14 mouse cellular contexts compared by ENCODE assay signal in genomic region chr15:101086956-101087355, GRCm38 (mm10). TPM values are rescaled to one million over a fixed set of nuclear protein-coding genes. Genes with fewer than 3 reads are reported as not detected.
A peak's percentile ranks its signal among the peaks of the same experiment; 100 is the strongest.
DNase-seq lines count a peak whose midpoint lies in the region; ATAC-seq and TF ChIP-seq lines count a peak whose summit lies in the region.
"Had no signal": no experiment of that assay in that cellular context is flagged by ENCODE, and none has a peak within 500 bp of the region (broad histone marks: within the 10 kb centered on the region; RNA-seq: fewer than 3 reads in every experiment).

No protein-coding gene starts in this region.

- no peaks in the 10 kb centered on the region for H3K9me3 ChIP-seq in embryonic facial prominence, embryonic 14.5 days (ENCODE audit: control insufficient read depth, low read length)
- H3K9me3 ChIP-seq in limb, embryonic 12.5 days: no peaks in the 10 kb centered on the region
- no peaks in the 10 kb centered on the region for H3K9me3 ChIP-seq in forebrain, embryonic 16.5 days (ENCODE audit: control insufficient read depth, low read length)
- H3K9me3 ChIP-seq: hindbrain, embryonic 15.5 days had no signal

- TF ChIP-seq CTCF in layer of hippocampus, adult 2 months (conservative IDR thresholded peaks at IDR 0.05): no peak

- H3K36me3 ChIP-seq in embryonic facial prominence, embryonic 14.5 days (ENCODE audit: control insufficient read depth, insufficient read depth, low read length): no peaks in the 10 kb centered on the region
- no peaks in the 10 kb centered on the region for H3K36me3 ChIP-seq in limb, embryonic 12.5 days
- H3K36me3 ChIP-seq in forebrain, embryonic 16.5 days (ENCODE audit: control insufficient read depth, insufficient read depth): no peaks in the 10 kb centered on the region
- H3K36me3 ChIP-seq: hindbrain, embryonic 15.5 days had no signal

- H3K27me3 ChIP-seq in embryonic facial prominence, embryonic 14.5 days (replicated peaks; ENCODE audit: control insufficient read depth, insufficient read depth, low read length): no peaks in the 10 kb centered on the region
- H3K27me3 ChIP-seq in limb, embryonic 12.5 days: no peaks in the 10 kb centered on the region
- no peaks in the 10 kb centered on the region for H3K27me3 ChIP-seq in forebrain, embryonic 16.5 days (replicated peaks; ENCODE audit: control insufficient read depth, insufficient read depth, low read length)
- H3K27me3 ChIP-seq: hindbrain, embryonic 15.5 days had no signal

- no peak for ATAC-seq in embryonic facial prominence, embryonic 14.5 days (ENCODE audit: low read depth)
- ATAC-seq in limb, embryonic 12.5 days (ENCODE audit: insufficient number of reproducible peaks, insufficient read depth, low FRiP score, low TSS enrichment, low read depth): no peak
- ATAC-seq in forebrain, embryonic 16.5 days: no peak
- ATAC-seq: forebrain, embryonic 14.5 days had no signal

- peak; percentile 63 to 78 for DNase-seq in cerebellum, postnatal 10 days
- DNase-seq in cerebellum, postnatal 36 days: no peak
- DNase-seq in Muller cell, postnatal 12 days (ENCODE audit: inconsistent ontology term): peak; percentile 93
- DNase-seq in embryonic facial prominence, embryonic 14.5 days (ENCODE audit: low spot score): peak; percentile 71
- no peak for DNase-seq in layer of hippocampus, adult 2 months (ENCODE audit: low spot score in 2 of 2)
- no peak for DNase-seq in left cerebral cortex, adult 11 months (ENCODE audit: low spot score)
- DNase-seq: cerebellum, adult 11-12 months had no signal

- no peak overlapping the region for H3K9ac ChIP-seq in embryonic facial prominence, embryonic 14.5 days (ENCODE audit: low read depth, low read length)
- H3K9ac ChIP-seq in limb, embryonic 12.5 days (replicated peaks): no peak overlapping the region
- H3K9ac ChIP-seq in forebrain, embryonic 16.5 days (replicated peaks; ENCODE audit: low read depth, low read length): no peak overlapping the region
- H3K9ac ChIP-seq: hindbrain, embryonic 15.5 days had no signal

- peaks cover 2% of the 10 kb centered on the region; the same call in 1 of the 2 replicates for H3K4me1 ChIP-seq in embryonic facial prominence, embryonic 14.5 days (ENCODE audit: control insufficient read depth, insufficient read depth, low read length)
- H3K4me1 ChIP-seq in limb, embryonic 12.5 days (replicated peaks): peaks cover 22% of the 10 kb centered on the region
- H3K4me1 ChIP-seq in forebrain, embryonic 16.5 days (replicated peaks; ENCODE audit: control insufficient read depth, insufficient read depth, low read length): no peaks in the 10 kb centered on the region

- no peak overlapping the region for H3K4me2 ChIP-seq in embryonic facial prominence, embryonic 14.5 days (ENCODE audit: low read depth, low read length)
- H3K4me2 ChIP-seq in limb, embryonic 12.5 days: no peak overlapping the region
- H3K4me2 ChIP-seq in forebrain, embryonic 16.5 days (ENCODE audit: low read length): no peak overlapping the region
- H3K4me2 ChIP-seq: hindbrain, embryonic 15.5 days had no signal

- 62% methylated on average over 3 of the region's 3 CpGs for WGBS in embryonic facial prominence, embryonic 14.5 days
- 63% methylated on average over 3 of the region's 3 CpGs for WGBS in limb, embryonic 12.5 days
- WGBS in forebrain, embryonic 16.5 days: 71% methylated on average over 3 of the region's 3 CpGs

- H3K4me3 ChIP-seq in embryonic facial prominence, embryonic 14.5 days (ENCODE audit: low read depth, low read length): no peak overlapping the region
- no peak overlapping the region for H3K4me3 ChIP-seq in limb, embryonic 12.5 days (replicated peaks)
- H3K4me3 ChIP-seq in layer of hippocampus, adult 2 months: no peak overlapping the region
- no peak overlapping the region for H3K4me3 ChIP-seq in forebrain, embryonic 16.5 days (replicated peaks; ENCODE audit: low read length)
- H3K4me3 ChIP-seq: hindbrain, embryonic 15.5 days; megakaryocyte, embryonic 14.5 days had no signal

- H3K27ac ChIP-seq in embryonic facial prominence, embryonic 14.5 days (replicated peaks; ENCODE audit: low read depth, low read length): peak overlapping the region; percentile 24; the same call in 1 of the 2 replicates
- H3K27ac ChIP-seq in limb, embryonic 12.5 days: peak overlapping the region; percentile 14; the same call in 1 of the 2 replicates
- no peak overlapping the region for H3K27ac ChIP-seq in layer of hippocampus, adult 2 months
- H3K27ac ChIP-seq in forebrain, embryonic 16.5 days (ENCODE audit: low read length): no peak overlapping the region
- H3K27ac ChIP-seq: hindbrain, embryonic 15.5 days; stomach, postnatal 0 days had no signal

RNA-seq across cellular contexts. Expression of gene Fignl2, which starts 8.6 kb away (rescaled TPM):
- 0.26 and 0.30 TPM in 2 replicates for polyA plus RNA-seq in embryonic facial prominence, embryonic 14.5 days (2014; fragmentation: Nextera tagmentation; extraction: Ambion mirVana)
- 0.38 and 0.56 TPM in 2 replicates for polyA plus RNA-seq in limb, embryonic 12.5 days (2016; fragmentation: Nextera tagmentation; extraction: Ambion mirVana)
- 1 to 10 TPM; 1.1 to 1.7 TPM for total RNA-seq in layer of hippocampus, adult 2 months (2021)
- polyA plus RNA-seq in forebrain, embryonic 16.5 days (2015; fragmentation: Nextera tagmentation; extraction: Ambion mirVana): 0.05 TPM in 1 of 2 replicates, not detected in the other
- polyA plus RNA-seq: forebrain, embryonic 14.5 days had no signal

RNA-seq across cellular contexts. Expression of gene Ankrd33, which starts 28.6 kb away (rescaled TPM):
- not detected in 2 replicates for polyA plus RNA-seq in embryonic facial prominence, embryonic 14.5 days (2014; fragmentation: Nextera tagmentation; extraction: Ambion mirVana)
- not detected in 2 replicates for polyA plus RNA-seq in limb, embryonic 12.5 days (2016; fragmentation: Nextera tagmentation; extraction: Ambion mirVana)
- not detected for total RNA-seq in layer of hippocampus, adult 2 months (2021)
- polyA plus RNA-seq in forebrain, embryonic 16.5 days (2015; fragmentation: Nextera tagmentation; extraction: Ambion mirVana): not detected in 2 replicates
- total RNA-seq: left cerebral cortex, postnatal 25 days had no signal
- polyA plus RNA-seq: forebrain, embryonic 14.5 days; hindbrain, embryonic 15.5 days; stomach, postnatal 0 days had no signal

RNA-seq across cellular contexts. Expression of gene Gm47841, which starts 39.8 kb away (rescaled TPM):
- polyA plus RNA-seq in embryonic facial prominence, embryonic 14.5 days (2014; fragmentation: Nextera tagmentation; extraction: Ambion mirVana): not detected in 2 replicates
- polyA plus RNA-seq in limb, embryonic 12.5 days (2016; fragmentation: Nextera tagmentation; extraction: Ambion mirVana): not detected in 2 replicates
- total RNA-seq in layer of hippocampus, adult 2 months (2021): not detected
- not detected in 2 replicates for polyA plus RNA-seq in forebrain, embryonic 16.5 days (2015; fragmentation: Nextera tagmentation; extraction: Ambion mirVana)
- total RNA-seq: left cerebral cortex, postnatal 25 days had no signal
- polyA plus RNA-seq: forebrain, embryonic 14.5 days; hindbrain, embryonic 15.5 days; stomach, postnatal 0 days had no signal

RNA-seq across cellular contexts. Expression of gene Acvrl1, which starts 41.4 kb away (rescaled TPM):
- 11.5 and 13.5 TPM in 2 replicates for polyA plus RNA-seq in embryonic facial prominence, embryonic 14.5 days (2014; fragmentation: Nextera tagmentation; extraction: Ambion mirVana)
- 7.3 and 7.4 TPM in 2 replicates for polyA plus RNA-seq in limb, embryonic 12.5 days (2016; fragmentation: Nextera tagmentation; extraction: Ambion mirVana)
- total RNA-seq in layer of hippocampus, adult 2 months (2021): 10 to 100 TPM; 11.2 to 11.4 TPM
- polyA plus RNA-seq in forebrain, embryonic 16.5 days (2015; fragmentation: Nextera tagmentation; extraction: Ambion mirVana): 8.0 and 8.4 TPM in 2 replicates

Comparison
In these comparisons a context has a peak if more than half of its experiments do, and no peak if none do; other contexts are left out.
1. DNase-seq: peak in cerebellum, postnatal 10 days (2 of 2), Muller cell, postnatal 12 days (single experiment) and embryonic facial prominence, embryonic 14.5 days (single experiment); none in cerebellum, postnatal 36 days (0 of 2), layer of hippocampus, adult 2 months (0 of 2) and left cerebral cortex, adult 11 months (single experiment).
2. H3K27ac ChIP-seq: peak in embryonic facial prominence, embryonic 14.5 days (single experiment) and limb, embryonic 12.5 days (single experiment); none in layer of hippocampus, adult 2 months (single experiment) and forebrain, embryonic 16.5 days (single experiment).